Mouse (Mus musculus): ENCODE results near the gene Kcnk12.

Kcnk12 gene

DNA sequence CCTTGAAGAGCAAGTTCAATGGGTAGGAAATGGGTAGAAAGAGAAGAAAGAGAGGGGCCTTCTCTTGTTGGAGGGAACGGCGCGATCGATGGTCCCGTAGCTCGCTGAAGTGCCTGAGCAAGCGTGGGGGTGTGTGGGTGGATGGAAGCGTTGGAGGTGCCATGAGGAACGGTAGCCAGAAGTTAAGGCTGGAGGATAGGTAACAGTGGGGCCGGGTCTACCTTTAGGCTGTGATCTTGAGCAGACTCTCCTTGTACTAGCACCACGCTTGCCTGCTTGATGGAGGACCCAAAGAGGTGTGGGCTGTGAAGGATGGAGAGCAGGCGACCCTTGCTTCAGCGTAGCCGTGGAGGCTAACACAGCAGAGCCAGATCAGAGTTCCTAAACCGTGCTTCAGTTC, 12.1 kb downstream of the Kcnk12 start:
- no peak for DNase-seq (ENCODE audit: low read depth, low spot score)

- DNase-seq (ENCODE audit: low read depth, low spot score): no peak
These were observed 12.9 kb downstream of the Kcnk12 start for GRCm38 (mm10) chr17:87784911-87785310.

GRCm38 (mm10) chr17:87784141-87784831, 13.5 kb downstream of the Kcnk12 start:
- no peak for DNase-seq (ENCODE audit: low read depth, low spot score)

DNA sequence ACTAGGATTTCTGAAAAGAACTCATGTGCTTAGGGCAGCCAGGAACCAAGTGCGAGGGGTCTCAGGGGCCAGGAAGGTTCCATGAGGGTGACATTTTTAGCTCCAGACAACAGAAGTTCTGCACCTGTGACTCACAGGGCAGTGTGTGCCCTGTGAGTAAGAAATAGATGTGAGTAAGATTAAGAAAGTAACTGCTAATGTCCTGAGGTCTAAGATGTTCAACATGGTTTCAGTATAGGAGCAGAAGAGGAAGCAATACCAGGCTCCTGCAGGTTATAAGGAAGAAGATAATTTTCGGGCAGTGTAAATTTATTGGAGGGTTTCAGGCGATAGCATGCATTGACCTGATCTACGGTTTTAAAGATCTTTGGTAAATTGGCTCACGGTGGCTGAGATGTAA, 16.6 kb downstream of the Kcnk12 start:
- no peak for DNase-seq (ENCODE audit: low read depth, low spot score)

DNA sequence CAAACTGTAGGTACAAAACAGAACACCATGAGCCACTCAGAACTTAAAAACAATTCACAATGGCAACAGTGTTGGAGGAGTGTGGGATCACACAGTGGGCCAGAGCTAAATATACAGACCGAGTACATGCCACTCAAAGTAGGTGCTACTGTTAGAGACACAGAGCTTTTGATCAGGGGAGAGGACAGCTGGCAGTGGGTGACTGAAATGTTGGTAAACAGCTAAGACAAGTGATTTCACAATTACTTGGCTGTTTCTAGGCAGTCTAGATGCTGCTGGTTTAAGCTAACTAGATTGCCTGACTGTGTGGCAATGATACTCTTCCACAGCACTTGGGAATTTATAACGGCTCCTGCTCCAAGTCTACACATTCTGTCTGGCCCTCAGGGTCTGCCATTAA, 17.6 kb downstream of the Kcnk12 start:
- DNase-seq (ENCODE audit: low read depth, low spot score): no peak

DNA sequence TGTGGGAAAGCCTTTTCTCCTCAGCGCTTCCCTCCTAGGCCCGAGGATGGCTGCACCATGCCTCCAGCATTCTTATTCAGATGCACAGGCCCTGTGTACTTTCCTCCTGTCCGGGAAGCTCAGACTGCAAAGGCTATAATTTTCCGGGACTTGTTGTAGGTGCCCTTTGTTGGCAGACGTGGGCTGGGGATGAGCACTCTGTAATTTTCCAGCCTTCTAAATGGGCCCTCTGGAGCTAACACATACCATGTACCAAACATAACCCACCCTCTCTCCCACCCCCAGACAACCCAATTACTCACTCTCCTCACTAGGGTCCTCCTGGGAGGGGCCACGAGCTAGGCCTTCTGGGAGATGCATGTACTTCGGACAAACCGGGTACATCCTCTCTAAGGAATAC, 22.8 kb downstream of the Kcnk12 start:
- no peak for DNase-seq (ENCODE audit: low read depth, low spot score)

- DNase-seq (ENCODE audit: low read depth, low spot score): no peak
These were observed 24.6 kb downstream of the Kcnk12 start for GRCm38 (mm10) chr17:87773175-87773574.

GRCm38 (mm10) chr17:87770766-87771165, 27.0 kb downstream of the Kcnk12 start:
- DNase-seq (ENCODE audit: low read depth, low spot score): no peak

GRCm38 (mm10) chr17:87766888-87767287, 30.9 kb downstream of the Kcnk12 start:
- DNase-seq (ENCODE audit: low read depth, low spot score): no peak

DNA sequence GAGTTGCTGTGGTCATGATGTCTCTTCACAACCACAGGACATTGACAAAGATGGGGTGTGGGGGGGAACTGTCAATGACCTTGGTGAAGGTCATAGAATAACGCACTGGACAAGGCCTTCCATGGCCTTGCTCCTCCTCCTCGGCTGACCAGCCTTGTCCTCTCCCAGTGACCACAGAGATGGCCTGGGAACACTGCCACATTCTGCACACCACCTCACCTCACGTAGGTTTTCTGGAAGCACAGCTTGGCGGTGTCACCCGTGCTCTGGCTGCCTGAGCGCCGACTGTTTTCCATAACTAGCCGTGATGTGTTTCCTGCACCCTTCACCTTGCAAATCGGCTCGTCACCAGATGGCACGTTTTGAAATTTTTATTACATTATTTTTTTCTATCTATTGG, 32.8 kb downstream of the Kcnk12 start:
- no peak for DNase-seq (ENCODE audit: low read depth, low spot score)

DNA sequence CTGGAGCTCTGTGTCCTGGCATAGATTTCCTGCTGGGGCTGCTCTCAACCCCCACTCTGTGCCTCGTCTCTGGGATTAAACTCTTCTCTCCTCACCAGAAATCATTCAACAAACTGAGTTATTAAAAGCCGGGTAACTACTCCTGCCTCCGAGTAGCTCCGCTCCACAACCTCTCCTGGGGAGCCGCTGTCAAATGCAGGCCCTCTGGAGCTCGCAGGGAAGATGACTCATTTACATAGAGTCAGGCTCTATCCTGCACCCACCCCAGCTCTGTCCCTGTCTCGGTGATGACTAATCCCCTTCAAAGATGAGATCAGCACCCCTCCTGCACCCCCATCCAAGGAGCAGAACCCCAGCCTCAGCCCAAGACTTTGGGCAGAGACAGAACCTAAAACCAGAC, 34.6 kb downstream of the Kcnk12 start:
- DNase-seq (ENCODE audit: low read depth, low spot score): no peak

- no peak for DNase-seq (ENCODE audit: low read depth, low spot score)
These were observed 37.5 kb downstream of the Kcnk12 start for GRCm38 (mm10) chr17:87760315-87760714.

DNA sequence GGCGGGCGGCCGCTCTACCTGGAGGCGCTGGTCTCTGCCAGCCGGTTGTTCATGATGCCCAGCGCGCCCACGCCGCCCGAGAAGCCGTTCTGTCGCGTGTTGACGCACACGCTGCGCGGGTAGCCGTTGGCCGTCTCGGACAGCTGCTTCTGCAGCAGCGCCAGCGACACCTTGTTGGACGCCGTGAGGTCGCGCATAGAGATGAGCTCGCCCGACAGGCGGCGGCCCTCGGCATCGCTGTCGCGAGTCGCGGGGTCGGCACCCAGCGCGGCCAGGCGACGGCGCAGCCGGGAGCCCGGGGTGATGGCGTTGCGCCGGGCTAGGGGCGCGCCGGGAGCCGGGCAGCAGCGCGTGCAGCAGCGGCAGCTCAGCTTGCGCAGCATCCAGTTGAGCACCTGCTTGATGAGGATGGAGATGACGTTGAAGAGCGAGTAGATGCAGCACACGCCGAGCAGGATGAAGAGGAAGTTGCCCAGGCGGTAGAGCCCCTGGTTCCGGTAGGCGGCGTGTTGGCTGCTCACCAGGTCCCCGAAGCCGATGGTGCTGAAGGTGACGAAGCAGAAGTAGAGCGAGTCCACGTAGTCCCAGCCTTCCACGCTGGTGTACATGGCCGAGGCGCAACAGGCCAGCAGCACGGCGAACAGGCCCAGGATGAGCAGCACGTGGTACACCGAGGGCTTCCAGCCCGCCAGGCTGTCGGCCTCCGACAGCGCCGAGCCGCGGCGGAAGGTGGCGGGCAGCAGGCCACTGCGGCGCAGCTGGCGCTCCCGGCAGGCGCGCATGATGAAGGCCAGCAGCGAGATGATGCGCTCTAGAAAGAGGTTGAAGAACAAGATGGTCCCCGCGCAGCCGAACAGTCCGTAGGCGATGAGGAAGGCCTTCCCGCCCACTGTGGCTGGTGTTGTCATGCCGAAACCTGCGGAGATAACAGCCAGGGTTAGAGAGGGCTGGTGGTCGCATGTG, 51.6 kb downstream of the Kcnk12 start:
- peak; percentile 27 for DNase-seq (ENCODE audit: low read depth, low spot score)

DNA sequence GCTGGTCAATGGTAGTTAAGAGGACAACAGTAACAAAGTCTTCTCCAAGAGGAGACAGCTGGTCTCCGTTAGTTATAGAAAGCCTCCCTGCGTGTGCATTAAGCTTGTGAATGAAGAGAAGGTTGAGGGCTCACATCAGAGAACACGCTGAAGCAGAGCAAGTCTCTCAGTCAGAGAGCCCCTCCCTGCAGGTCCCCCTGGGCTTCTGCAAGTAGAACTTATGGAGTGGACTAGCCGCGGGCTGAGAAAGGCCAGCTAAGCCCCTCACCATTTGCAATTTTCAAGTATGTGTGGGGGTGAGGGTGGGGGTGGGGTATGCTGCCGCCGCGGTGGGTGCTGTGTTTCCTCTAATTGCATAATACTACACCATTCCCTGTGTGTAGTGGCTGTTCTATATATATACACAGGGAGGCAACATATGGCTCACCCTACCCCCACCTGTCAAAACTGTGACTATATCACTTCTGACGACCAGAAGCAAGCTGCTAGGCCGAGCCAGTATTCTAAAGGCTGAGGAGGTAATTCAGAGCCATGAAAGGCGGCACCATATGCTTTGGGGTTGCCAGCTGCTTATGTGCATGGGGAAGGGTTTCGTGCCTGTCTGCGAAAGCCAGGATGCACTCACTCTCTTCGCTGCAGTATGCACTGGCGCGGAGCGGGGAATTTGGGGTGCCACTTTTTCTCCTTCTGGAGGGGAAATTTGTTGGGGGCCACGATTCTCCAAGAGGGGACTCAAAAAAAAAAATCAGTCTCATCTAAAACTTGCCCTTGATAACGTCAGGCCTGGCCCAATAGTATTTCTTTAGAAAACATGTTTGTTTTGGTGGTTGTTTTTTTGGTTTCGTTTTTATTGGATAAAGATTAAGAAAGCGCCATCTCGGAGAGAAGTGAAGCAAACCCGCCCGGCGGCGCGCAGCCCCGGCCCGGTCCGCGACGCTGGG, 52.5 kb downstream of the Kcnk12 start:
- DNase-seq (ENCODE audit: low read depth, low spot score): no peak

- DNase-seq (ENCODE audit: low read depth, low spot score): no peak
These were observed 58.0 kb downstream of the Kcnk12 start for GRCm38 (mm10) chr17:87739835-87740234.

GRCm38 (mm10) chr17:87737144-87737543, 60.6 kb downstream of the Kcnk12 start:
- no peak for DNase-seq (ENCODE audit: low read depth, low spot score)

- no peak for DNase-seq (ENCODE audit: low read depth, low spot score)
These were observed 63.3 kb downstream of the Kcnk12 start for GRCm38 (mm10) chr17:87734471-87734870.

DNA sequence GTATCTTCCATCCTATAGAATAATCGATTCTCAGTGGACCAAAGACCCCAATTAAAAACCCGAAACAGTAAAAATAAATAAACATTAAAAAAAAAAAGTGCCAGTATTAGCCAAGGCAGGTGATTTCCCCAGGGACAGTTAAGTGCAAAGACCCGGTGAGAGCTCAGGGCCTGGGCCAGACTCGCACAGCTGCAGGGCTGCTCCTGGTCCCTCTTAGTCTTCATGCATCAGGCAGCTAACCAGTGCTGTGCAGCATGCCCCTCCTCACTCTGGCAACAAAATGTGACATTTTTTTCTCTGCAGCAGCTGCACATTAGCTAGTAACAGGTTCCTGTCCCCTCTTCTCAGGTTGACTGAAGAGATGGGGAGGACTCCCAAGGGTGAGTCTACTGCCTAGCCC, 65.8 kb downstream of the Kcnk12 start:
- DNase-seq (ENCODE audit: low read depth, low spot score): no peak

DNA sequence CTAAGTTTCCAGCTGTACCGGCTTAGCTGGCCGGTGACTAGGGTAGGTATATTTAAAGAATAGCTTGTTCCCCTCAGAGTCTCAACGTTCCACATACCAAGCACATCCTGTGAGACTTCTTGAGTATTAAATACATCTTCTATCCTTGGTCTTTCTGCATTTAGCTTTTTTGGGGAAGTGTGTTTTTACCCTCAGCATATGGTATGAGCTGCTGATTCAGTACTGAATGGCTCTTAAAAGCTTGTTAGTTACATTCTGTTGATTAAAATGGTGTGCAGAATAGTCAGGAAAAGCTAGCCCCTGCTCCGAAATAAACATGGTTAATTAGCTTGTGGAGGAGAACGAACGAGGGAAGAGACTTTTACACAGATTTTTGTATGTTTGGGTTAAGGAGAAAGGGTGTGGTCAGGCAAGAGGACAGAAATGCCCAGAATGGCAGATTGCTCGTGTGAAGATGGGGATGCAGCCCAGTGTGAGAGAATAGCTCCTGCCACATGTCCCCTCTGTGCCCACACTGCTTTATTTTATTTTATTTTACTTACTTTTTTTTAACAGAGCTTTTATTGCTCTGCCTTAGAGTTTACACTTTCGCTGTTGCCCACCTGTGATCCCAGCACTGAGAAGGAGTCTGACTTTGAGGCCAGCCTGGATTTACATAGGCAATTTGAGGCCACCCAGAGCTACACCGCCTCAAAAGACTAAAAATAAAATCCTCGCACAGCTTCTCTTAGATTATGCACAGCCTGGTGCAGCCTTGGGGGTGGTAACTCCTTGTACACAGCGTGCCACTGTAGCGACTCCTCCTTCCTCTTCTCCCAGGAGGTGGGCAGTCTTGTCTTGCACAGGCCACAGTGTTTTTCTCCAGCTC, 71.1 kb downstream of the Kcnk12 start:
- DNase-seq (ENCODE audit: low read depth, low spot score): no peak

DNA sequence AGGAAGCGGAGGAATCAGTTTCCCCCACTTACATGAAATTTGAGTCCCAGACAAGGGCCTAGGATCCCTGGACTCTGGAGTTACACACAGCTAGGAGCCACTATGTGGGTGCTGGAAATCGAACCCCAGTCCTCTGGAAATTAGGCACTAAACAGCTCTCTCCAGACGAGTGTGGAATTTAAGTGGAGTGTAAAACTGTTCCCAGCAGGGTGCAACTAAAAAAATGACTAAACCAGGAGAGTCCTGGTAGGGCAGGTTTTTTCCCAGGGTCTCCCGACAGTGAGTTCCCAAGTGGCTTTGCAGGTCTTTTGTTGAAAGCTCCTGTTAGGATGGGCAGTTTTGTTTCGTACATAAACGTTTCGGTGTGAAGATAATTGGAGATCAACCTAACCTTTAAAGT, 73.1 kb downstream of the Kcnk12 start:
- no peak for DNase-seq (ENCODE audit: low read depth, low spot score)

GRCm38 (mm10) chr17:87700101-87700500, 97.7 kb downstream of the Kcnk12 start:
- no peak for DNase-seq (ENCODE audit: low read depth, low spot score)

Data from embryo, embryonic 11.5 days (tissue).